Mouse (Mus musculus): ENCODE results near the gene Entpd8.

DNA sequence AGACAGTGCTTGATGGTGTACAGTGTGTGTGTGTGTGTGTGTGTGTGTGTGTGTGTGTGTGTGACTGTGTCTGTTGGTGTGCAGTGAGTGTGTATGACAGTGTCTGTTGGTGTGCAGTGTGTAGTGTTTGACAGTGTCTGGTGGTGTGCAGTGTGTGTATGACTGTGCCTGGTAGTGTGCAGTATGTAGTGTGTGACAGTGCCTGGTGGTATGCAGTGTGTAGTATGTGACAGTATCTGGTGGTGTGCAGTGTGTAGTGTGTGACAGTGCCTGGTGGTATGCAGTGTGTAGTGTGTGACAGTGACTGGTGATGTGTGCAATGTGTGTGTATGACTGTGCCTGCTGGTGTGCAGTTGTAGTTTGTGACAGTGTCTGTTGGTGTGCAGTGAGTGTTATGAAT lies 29.4 kb downstream of the Entpd8 start:
- no peak for TF ChIP-seq MAFK (IDR thresholded peaks at IDR 0.05; ENCODE audit: insufficient read depth, low read depth, low read length)
- no peak for TF ChIP-seq ZC3H11A (IDR thresholded peaks at IDR 0.05; ENCODE audit: borderline replicate concordance, low read depth, low read length)
- TF ChIP-seq ZNF384 (IDR thresholded peaks at IDR 0.05; ENCODE audit: low read depth, low read length): no peak
- TF ChIP-seq CHD2 (IDR thresholded peaks at IDR 0.05; ENCODE audit: low read depth, low read length): no peak
- TF ChIP-seq HCFC1 (IDR thresholded peaks at IDR 0.05; ENCODE audit: borderline replicate concordance, insufficient read depth, low read length): no peak

Measured in ES-E14 (cell line).